Mouse (Mus musculus): Measurements from ENCODE around the gene Wdr18.

- no peak for TF ChIP-seq POLR2A (IDR thresholded peaks at IDR 0.05; ENCODE audit: borderline replicate concordance, low read depth, low read length)
- TF ChIP-seq CTCF (IDR thresholded peaks at IDR 0.05; ENCODE audit: low read depth, low read length), result no peak
Measured at GRCm38 (mm10) chr10:79974668-79975067, 14.7 kb downstream of the Wdr18 start.
